Mouse (Mus musculus): ENCODE results near the gene Ctnna2. TPM values are rescaled to one million over a fixed set of nuclear protein-coding genes. Genes with fewer than 3 reads are reported as not detected.
A peak's percentile ranks its signal among the peaks of the same experiment; 100 is the strongest.

The Ctnna2 gene
- polyA plus RNA-seq, 1 experiment from 2014 or later, result 0.32 TPM

DNA sequence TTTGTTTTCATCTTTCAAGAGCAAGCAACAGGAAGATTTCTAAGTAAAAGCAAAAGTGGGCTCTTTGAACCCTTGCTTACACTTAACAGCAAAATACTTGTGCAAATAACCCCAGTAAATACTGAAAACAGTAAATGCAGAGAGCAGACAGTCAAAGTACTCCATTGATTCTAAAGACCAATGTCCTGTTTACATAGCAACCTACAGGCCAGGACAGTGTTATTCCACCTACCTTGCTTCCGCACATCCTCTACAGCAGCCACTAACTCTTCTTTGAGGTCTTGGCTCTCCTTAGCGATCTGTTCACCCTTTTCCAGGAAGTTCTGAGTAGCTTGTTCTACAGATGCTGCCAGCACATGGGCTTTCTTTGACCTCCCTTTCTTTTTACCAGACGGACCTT lies 221.3 kb downstream of the Ctnna2 start:
- no peak for ATAC-seq (ENCODE audit: low FRiP score, low TSS enrichment)
- no peaks in the 10 kb centered on the region for H3K9me3 ChIP-seq (ENCODE audit: control insufficient read depth, low read length)
- no peaks in the 10 kb centered on the region for H3K36me3 ChIP-seq (ENCODE audit: control insufficient read depth, insufficient read depth, low read length)
- no peaks in the 10 kb centered on the region for H3K27me3 ChIP-seq (ENCODE audit: control insufficient read depth, insufficient read depth, low read length)
- H3K4me3 ChIP-seq (ENCODE audit: low read length), result no peak overlapping the region
- WGBS, result 85% methylated on average over 3 of the region's 3 CpGs
- H3K4me1 ChIP-seq (ENCODE audit: control insufficient read depth, insufficient read depth, low read length), result no peaks in the 10 kb centered on the region
- H3K9ac ChIP-seq (ENCODE audit: low read depth, low read length), result no peak overlapping the region
- no peak overlapping the region for H3K4me2 ChIP-seq (replicated peaks; ENCODE audit: low read depth, low read length)
- H3K27ac ChIP-seq (ENCODE audit: low read depth, low read length), result no peak overlapping the region

DNA sequence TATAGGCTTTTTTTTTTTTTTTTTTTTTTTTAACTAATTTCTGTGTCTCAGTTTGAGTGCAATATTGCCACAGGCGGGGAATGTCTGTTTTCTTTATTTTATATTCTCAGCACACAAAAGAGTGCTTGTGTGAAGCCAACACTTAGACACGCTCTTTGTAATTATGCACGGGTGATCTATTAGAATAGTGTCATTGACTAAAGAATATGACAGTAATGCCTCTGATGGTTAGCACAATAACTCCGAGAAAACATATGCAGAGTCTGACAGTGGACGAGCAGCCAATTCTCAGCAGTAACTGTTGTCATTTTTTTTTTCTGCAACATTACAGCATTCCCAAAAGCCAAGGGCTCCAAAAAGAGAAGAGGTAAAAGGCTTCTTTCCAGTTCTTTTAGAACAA lies 234.1 kb downstream of the Ctnna2 start:
- Histone ChIP-seq H3K4me2 (replicated peaks; ENCODE audit: low read depth, low read length) (no peak overlapping the region), H3K4me3 (ENCODE audit: low read length) (no peak overlapping the region), H3K9me3 (ENCODE audit: control insufficient read depth, low read length) (no peaks in the 10 kb centered on the region), H3K36me3 (ENCODE audit: control insufficient read depth, insufficient read depth, low read length) (no peaks in the 10 kb centered on the region), H3K9ac (ENCODE audit: low read depth, low read length) (no peak overlapping the region), H3K27me3 (ENCODE audit: control insufficient read depth, insufficient read depth, low read length) (no peaks in the 10 kb centered on the region), H3K27ac (ENCODE audit: low read depth, low read length) (no peak overlapping the region), H3K4me1 (ENCODE audit: control insufficient read depth, insufficient read depth, low read length) (no peaks in the 10 kb centered on the region)
- WGBS, result 85% methylated on average over 5 of the region's 5 CpGs
- no peak for ATAC-seq (ENCODE audit: low FRiP score, low TSS enrichment)

DNA sequence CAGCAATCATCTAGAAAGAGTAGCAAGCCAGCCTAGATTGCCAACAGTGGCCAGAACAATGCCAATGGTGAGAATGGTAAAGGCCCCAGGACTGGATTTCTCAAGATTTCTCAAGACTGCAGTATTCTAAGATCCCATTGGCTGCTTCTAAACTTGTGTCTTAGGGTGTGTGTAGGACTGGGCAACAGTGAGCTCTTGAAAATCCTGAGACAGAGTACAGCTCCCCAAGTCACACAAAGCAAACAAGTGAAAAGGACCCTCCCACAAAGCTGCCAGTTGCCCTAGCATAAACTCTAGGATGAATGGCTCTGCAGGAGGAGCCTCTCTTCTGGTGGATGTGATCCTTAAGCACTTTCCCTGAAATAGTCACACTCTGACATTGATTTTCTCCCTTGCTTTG lies 235.8 kb downstream of the Ctnna2 start:
- Histone ChIP-seq H3K4me3 (ENCODE audit: low read length) (no peak overlapping the region), H3K9ac (ENCODE audit: low read depth, low read length) (no peak overlapping the region), H3K9me3 (ENCODE audit: control insufficient read depth, low read length) (no peaks in the 10 kb centered on the region), H3K27me3 (ENCODE audit: control insufficient read depth, insufficient read depth, low read length) (no peaks in the 10 kb centered on the region), H3K27ac (ENCODE audit: low read depth, low read length) (no peak overlapping the region), H3K4me2 (replicated peaks; ENCODE audit: low read depth, low read length) (no peak overlapping the region), H3K36me3 (ENCODE audit: control insufficient read depth, insufficient read depth, low read length) (no peaks in the 10 kb centered on the region), H3K4me1 (ENCODE audit: control insufficient read depth, insufficient read depth, low read length) (no peaks in the 10 kb centered on the region)
- peak; percentile 64; the same call in 1 of the 2 replicates for ATAC-seq (ENCODE audit: low FRiP score, low TSS enrichment)

DNA sequence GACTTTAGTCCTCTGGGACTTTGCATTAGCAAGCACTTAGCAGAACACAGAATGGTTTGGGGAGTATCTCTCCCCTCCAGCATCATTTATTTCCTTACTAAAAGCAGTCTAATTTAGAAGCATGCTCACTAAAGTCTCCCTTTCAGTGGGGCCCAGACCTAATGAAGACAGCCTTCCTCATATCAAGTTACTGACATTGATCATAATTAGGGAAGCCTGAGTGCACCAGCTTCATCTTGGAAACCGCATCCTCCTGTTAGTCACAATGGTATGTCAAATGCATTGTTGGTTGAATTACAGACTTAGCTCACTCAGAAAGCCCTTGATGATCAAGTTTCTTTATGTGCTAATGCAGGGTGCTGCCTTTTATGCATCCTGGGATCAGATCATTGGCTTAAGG lies 236.5 kb downstream of the Ctnna2 start:
- ATAC-seq (ENCODE audit: low FRiP score, low TSS enrichment), result peak; percentile 76; the same call in 1 of the 2 replicates
- 28% methylated on average over 1 of the region's 1 CpGs for WGBS
- Histone ChIP-seq H3K9me3 (ENCODE audit: control insufficient read depth, low read length) (no peaks in the 10 kb centered on the region), H3K4me1 (ENCODE audit: control insufficient read depth, insufficient read depth, low read length) (no peaks in the 10 kb centered on the region), H3K27ac (ENCODE audit: low read depth, low read length) (no peak overlapping the region), H3K4me2 (replicated peaks; ENCODE audit: low read depth, low read length) (no peak overlapping the region), H3K9ac (ENCODE audit: low read depth, low read length) (no peak overlapping the region), H3K27me3 (ENCODE audit: control insufficient read depth, insufficient read depth, low read length) (no peaks in the 10 kb centered on the region), H3K36me3 (ENCODE audit: control insufficient read depth, insufficient read depth, low read length) (no peaks in the 10 kb centered on the region), H3K4me3 (ENCODE audit: low read length) (no peak overlapping the region)

DNA sequence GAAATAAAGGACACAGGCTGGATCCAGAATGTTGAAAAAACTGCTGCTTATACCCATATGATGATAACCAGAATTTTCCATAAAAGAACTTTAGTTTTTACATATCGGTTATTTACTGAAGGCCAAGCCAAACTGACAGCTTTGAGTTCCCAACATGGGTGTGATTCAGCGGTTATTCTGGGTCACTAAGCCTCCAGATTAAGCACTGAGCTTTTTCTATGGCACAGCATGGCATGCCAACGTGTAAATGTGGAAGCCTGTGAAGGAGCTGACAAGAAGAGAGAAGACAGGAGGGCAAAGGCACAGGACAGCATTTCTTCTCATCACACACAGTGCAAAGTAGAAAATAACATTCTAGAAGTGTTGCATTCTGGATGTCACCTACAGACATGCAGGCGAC lies 240.9 kb downstream of the Ctnna2 start:
- Histone ChIP-seq H3K27ac (ENCODE audit: low read depth, low read length) (no peak overlapping the region), H3K36me3 (ENCODE audit: control insufficient read depth, insufficient read depth, low read length) (no peaks in the 10 kb centered on the region), H3K9ac (ENCODE audit: low read depth, low read length) (no peak overlapping the region), H3K4me1 (ENCODE audit: control insufficient read depth, insufficient read depth, low read length) (no peaks in the 10 kb centered on the region), H3K27me3 (ENCODE audit: control insufficient read depth, insufficient read depth, low read length) (no peaks in the 10 kb centered on the region), H3K4me3 (ENCODE audit: low read length) (no peak overlapping the region), H3K4me2 (replicated peaks; ENCODE audit: low read depth, low read length) (no peak overlapping the region), H3K9me3 (ENCODE audit: control insufficient read depth, low read length) (no peaks in the 10 kb centered on the region)
- 66% methylated on average over 4 of the region's 4 CpGs for WGBS
- no peak for ATAC-seq (ENCODE audit: low FRiP score, low TSS enrichment)

DNA sequence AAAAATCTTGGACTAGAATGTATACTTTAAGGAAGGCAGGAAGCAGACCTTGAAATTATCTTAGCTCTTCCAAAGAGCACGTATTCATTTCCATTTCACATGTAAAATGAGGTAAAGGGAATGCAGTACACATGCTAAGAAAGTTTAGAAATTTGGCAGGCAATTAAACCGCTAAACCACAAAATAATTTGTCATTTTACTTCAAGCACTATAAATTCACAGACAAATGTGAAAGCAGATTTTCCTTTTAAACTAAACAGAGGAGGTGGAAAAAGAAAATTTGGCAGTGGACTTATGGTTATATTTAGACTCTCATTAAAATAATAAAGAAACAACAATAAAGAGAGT lies 254.6 kb downstream of the Ctnna2 start:
- WGBS, result 82% methylated on average over 2 of the region's 2 CpGs
- H3K9ac ChIP-seq (ENCODE audit: low read depth, low read length), result no peak overlapping the region
- H3K4me3 ChIP-seq (ENCODE audit: low read length), result no peak overlapping the region
- H3K27ac ChIP-seq (ENCODE audit: low read depth, low read length), result no peak overlapping the region
- no peaks in the 10 kb centered on the region for H3K4me1 ChIP-seq (ENCODE audit: control insufficient read depth, insufficient read depth, low read length)
- H3K4me2 ChIP-seq (replicated peaks; ENCODE audit: low read depth, low read length), result no peak overlapping the region
- no peaks in the 10 kb centered on the region for H3K9me3 ChIP-seq (ENCODE audit: control insufficient read depth, low read length)
- ATAC-seq (ENCODE audit: low FRiP score, low TSS enrichment), result no peak
- H3K36me3 ChIP-seq (ENCODE audit: control insufficient read depth, insufficient read depth, low read length), result no peaks in the 10 kb centered on the region
- peaks cover 2% of the 10 kb centered on the region; the same call in 1 of the 2 replicates for H3K27me3 ChIP-seq (ENCODE audit: control insufficient read depth, insufficient read depth, low read length)

DNA sequence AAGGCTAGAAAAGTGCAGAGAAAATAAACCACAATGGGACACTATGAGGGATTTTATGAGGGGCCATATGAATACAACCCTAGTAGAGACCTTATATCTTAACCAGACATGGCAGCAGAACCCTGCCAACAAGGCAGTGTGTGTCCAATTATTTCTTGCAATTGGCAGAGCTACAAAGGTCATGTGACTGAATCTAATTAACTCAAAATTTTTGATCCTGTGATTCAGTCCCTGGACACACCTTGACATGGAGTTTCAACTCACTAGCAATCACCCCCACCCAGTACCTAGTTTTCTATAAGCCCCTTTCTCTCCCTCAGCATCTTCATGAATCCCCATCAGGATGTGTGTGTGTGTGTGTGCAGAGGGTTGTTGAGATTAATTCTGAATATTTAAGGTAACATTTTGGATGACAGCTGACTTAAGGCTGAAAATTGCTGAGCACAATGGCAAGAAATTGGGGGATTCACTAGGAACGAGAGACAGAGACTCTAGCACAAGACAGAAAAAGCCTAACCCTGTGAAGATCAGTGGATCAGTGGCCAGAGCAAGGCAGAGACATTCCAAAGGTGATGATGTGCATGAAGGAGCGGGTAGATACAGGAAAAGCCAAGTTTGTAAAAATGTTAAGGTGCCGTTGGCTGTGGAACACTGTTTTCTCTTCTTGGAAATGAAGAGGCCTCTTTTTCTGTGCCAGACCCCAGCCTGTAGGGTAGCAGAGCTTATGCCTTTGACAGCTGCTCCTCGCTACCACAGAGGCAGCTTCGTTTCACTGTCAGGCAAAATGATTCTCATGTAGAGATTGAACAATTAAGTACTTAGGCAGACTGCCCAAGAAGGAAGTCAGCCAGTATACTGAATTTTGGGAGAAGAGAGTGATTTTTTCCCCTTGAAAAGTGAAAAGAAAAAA lies 255.2 kb downstream of the Ctnna2 start:
- H3K27me3 ChIP-seq (ENCODE audit: control insufficient read depth, insufficient read depth, low read length), result peaks cover 2% of the 10 kb centered on the region; the same call in 1 of the 2 replicates
- H3K27ac ChIP-seq (ENCODE audit: low read depth, low read length), result no peak overlapping the region
- no peaks in the 10 kb centered on the region for H3K9me3 ChIP-seq (ENCODE audit: control insufficient read depth, low read length)
- H3K4me1 ChIP-seq (ENCODE audit: control insufficient read depth, insufficient read depth, low read length), result no peaks in the 10 kb centered on the region
- H3K4me3 ChIP-seq (ENCODE audit: low read length), result no peak overlapping the region
- ATAC-seq (ENCODE audit: low FRiP score, low TSS enrichment), result no peak
- no peak overlapping the region for H3K4me2 ChIP-seq (replicated peaks; ENCODE audit: low read depth, low read length)
- H3K36me3 ChIP-seq (ENCODE audit: control insufficient read depth, insufficient read depth, low read length), result no peaks in the 10 kb centered on the region
- H3K9ac ChIP-seq (ENCODE audit: low read depth, low read length), result no peak overlapping the region
- 81% methylated on average over 5 of the region's 5 CpGs for WGBS

DNA sequence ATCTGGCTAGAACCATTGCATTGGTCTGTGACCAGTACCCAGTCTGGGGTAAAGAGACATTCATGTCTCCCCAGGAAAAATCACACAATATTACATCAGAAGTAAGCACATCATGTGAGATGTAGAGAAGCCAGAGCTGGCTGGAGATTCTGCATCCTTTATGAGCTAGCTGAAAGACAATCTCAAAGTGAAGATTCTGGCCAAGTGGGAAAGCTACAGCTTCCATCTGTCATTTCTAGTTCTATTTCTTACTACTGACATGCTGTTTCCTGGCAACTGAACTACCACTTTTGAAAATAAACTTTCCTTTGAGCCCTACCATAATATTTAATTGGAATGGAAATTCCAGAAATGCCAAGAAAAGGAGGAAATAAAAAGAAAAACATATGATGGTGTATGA lies 285.4 kb downstream of the Ctnna2 start:
- Histone ChIP-seq H3K4me1 (ENCODE audit: control insufficient read depth, insufficient read depth, low read length) (no peaks in the 10 kb centered on the region), H3K9me3 (ENCODE audit: control insufficient read depth, low read length) (no peaks in the 10 kb centered on the region), H3K27me3 (ENCODE audit: control insufficient read depth, insufficient read depth, low read length) (no peaks in the 10 kb centered on the region), H3K4me3 (ENCODE audit: low read length) (no peak overlapping the region), H3K27ac (ENCODE audit: low read depth, low read length) (no peak overlapping the region), H3K4me2 (replicated peaks; ENCODE audit: low read depth, low read length) (no peak overlapping the region), H3K9ac (ENCODE audit: low read depth, low read length) (no peak overlapping the region), H3K36me3 (ENCODE audit: control insufficient read depth, insufficient read depth, low read length) (no peaks in the 10 kb centered on the region)
- ATAC-seq (ENCODE audit: low FRiP score, low TSS enrichment), result no peak

DNA sequence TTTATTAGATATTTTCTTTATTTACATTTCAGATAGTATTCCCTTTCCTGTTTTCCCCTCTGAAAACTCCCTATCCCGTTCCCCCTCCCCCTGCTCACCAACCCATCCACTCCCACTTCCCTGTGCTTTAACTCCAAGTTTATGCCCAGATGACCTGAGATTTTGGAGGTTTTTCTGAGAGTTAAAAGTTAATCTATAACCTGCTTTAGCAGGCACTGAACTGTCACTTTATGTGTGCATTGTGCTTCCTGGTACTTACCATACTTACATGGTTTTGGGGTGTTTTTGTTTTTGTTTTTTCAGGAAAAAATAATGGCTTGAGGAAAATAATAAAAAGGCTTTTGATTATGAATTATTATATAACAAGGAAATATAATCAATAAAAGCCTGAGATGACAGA lies 292.3 kb downstream of the Ctnna2 start:
- Histone ChIP-seq H3K4me2 (replicated peaks; ENCODE audit: low read depth, low read length) (no peak overlapping the region), H3K4me3 (ENCODE audit: low read length) (no peak overlapping the region), H3K36me3 (ENCODE audit: control insufficient read depth, insufficient read depth, low read length) (no peaks in the 10 kb centered on the region), H3K27me3 (ENCODE audit: control insufficient read depth, insufficient read depth, low read length) (no peaks in the 10 kb centered on the region), H3K9me3 (ENCODE audit: control insufficient read depth, low read length) (no peaks in the 10 kb centered on the region), H3K9ac (ENCODE audit: low read depth, low read length) (no peak overlapping the region), H3K27ac (ENCODE audit: low read depth, low read length) (no peak overlapping the region), H3K4me1 (ENCODE audit: control insufficient read depth, insufficient read depth, low read length) (no peaks in the 10 kb centered on the region)
- no peak for ATAC-seq (ENCODE audit: low FRiP score, low TSS enrichment)
- whole genome bisulfite sequencing, result 70% methylated on average over 1 of the region's 1 CpGs

Data from kidney, embryonic 14.5 days (tissue).